Mouse (Mus musculus): ENCODE results near the gene Rassf2. TPM values are rescaled to one million over a fixed set of nuclear protein-coding genes. Genes with fewer than 3 reads are reported as not detected.

Gene Rassf2
- total and polyA plus RNA-seq, 2 experiments from 2014 or later, result 16.7 to 37.8 TPM

- H3K27ac ChIP-seq (ENCODE audit: low read depth, low read length), result no peak overlapping the region
- DNase-seq (ENCODE audit: low spot score), result no peak
- WGBS, result 72% methylated on average over 11 of the region's 11 CpGs
- no peaks in the 10 kb centered on the region for H3K36me3 ChIP-seq (ENCODE audit: insufficient read depth, low read length)
- no peak overlapping the region for H3K4me2 ChIP-seq (ENCODE audit: low read depth, low read length, poor library complexity, severe bottlenecking)
- H3K9me3 ChIP-seq (ENCODE audit: low read length), result no peaks in the 10 kb centered on the region
- no peak overlapping the region for H3K4me3 ChIP-seq (ENCODE audit: low read depth, low read length)
- H3K9ac ChIP-seq (replicated peaks; ENCODE audit: low read length, poor library complexity, severe bottlenecking), result no peak overlapping the region
- no peaks in the 10 kb centered on the region for H3K4me1 ChIP-seq (ENCODE audit: insufficient read depth, low read length)
- ATAC-seq (ENCODE audit: low FRiP score), result no peak
- peaks cover 11% of the 10 kb centered on the region for H3K27me3 ChIP-seq (ENCODE audit: insufficient read depth, low read length)
- TF ChIP-seq CTCF (IDR thresholded peaks at IDR 0.05), result no peak
Observed at GRCm38 (mm10) chr2:131948916-131949639, 81.0 kb downstream of the Rassf2 start.

- Histone ChIP-seq H3K9me3 (ENCODE audit: low read length) (no peaks in the 10 kb centered on the region), H3K36me3 (ENCODE audit: insufficient read depth, low read length) (no peaks in the 10 kb centered on the region), H3K4me1 (ENCODE audit: insufficient read depth, low read length) (no peaks in the 10 kb centered on the region), H3K27me3 (ENCODE audit: insufficient read depth, low read length) (peaks cover 5% of the 10 kb centered on the region; the same call in 1 of the 2 replicates), H3K4me3 (ENCODE audit: low read depth, low read length) (no peak overlapping the region), H3K27ac (ENCODE audit: low read depth, low read length) (no peak overlapping the region), H3K9ac (replicated peaks; ENCODE audit: low read length, poor library complexity, severe bottlenecking) (no peak overlapping the region), H3K4me2 (ENCODE audit: low read depth, low read length, poor library complexity, severe bottlenecking) (no peak overlapping the region)
- TF ChIP-seq CTCF (IDR thresholded peaks at IDR 0.05), result no peak
- ATAC-seq (ENCODE audit: low FRiP score) (no peak), DNase-seq (ENCODE audit: low spot score) (no peak)
- 78% methylated on average over 3 of the region's 3 CpGs for WGBS
Observed at GRCm38 (mm10) chr2:131948156-131948555, 81.9 kb downstream of the Rassf2 start.

- Histone ChIP-seq H3K36me3 (ENCODE audit: insufficient read depth, low read length) (no peaks in the 10 kb centered on the region), H3K27me3 (ENCODE audit: insufficient read depth, low read length) (no peaks in the 10 kb centered on the region; the same call in 1 of the 2 replicates), H3K9me3 (ENCODE audit: low read length) (no peaks in the 10 kb centered on the region), H3K4me3 (ENCODE audit: low read depth, low read length) (no peak overlapping the region), H3K4me1 (ENCODE audit: insufficient read depth, low read length) (no peaks in the 10 kb centered on the region), H3K27ac (ENCODE audit: low read depth, low read length) (no peak overlapping the region), H3K4me2 (ENCODE audit: low read depth, low read length, poor library complexity, severe bottlenecking) (no peak overlapping the region), H3K9ac (replicated peaks; ENCODE audit: low read length, poor library complexity, severe bottlenecking) (no peak overlapping the region)
- no peak for ATAC-seq (ENCODE audit: low FRiP score)
- no peak for TF ChIP-seq CTCF (IDR thresholded peaks at IDR 0.05)
- WGBS, result 92% methylated on average over 16 of the region's 16 CpGs
- no peak for DNase-seq (ENCODE audit: low spot score)
Observed at GRCm38 (mm10) chr2:131946351-131946750, 83.7 kb downstream of the Rassf2 start.

- Histone ChIP-seq H3K4me1 (ENCODE audit: insufficient read depth, low read length) (no peaks in the 10 kb centered on the region), H3K4me3 (ENCODE audit: low read depth, low read length) (no peak overlapping the region), H3K4me2 (ENCODE audit: low read depth, low read length, poor library complexity, severe bottlenecking) (no peak overlapping the region), H3K9me3 (ENCODE audit: low read length) (no peaks in the 10 kb centered on the region), H3K27ac (ENCODE audit: low read depth, low read length) (no peak overlapping the region), H3K9ac (replicated peaks; ENCODE audit: low read length, poor library complexity, severe bottlenecking) (no peak overlapping the region), H3K36me3 (ENCODE audit: insufficient read depth, low read length) (no peaks in the 10 kb centered on the region), H3K27me3 (ENCODE audit: insufficient read depth, low read length) (no peaks in the 10 kb centered on the region; the same call in 1 of the 2 replicates)
- 84% methylated on average over 6 of the region's 6 CpGs for WGBS
- ATAC-seq (ENCODE audit: low FRiP score) (no peak), DNase-seq (ENCODE audit: low spot score) (no peak)
- TF ChIP-seq CTCF (IDR thresholded peaks at IDR 0.05), result no peak
Observed at GRCm38 (mm10) chr2:131945765-131946164, 84.3 kb downstream of the Rassf2 start.

- DNase-seq (ENCODE audit: low spot score) (no peak), ATAC-seq (ENCODE audit: low FRiP score) (no peak)
- Histone ChIP-seq H3K36me3 (ENCODE audit: insufficient read depth, low read length) (no peaks in the 10 kb centered on the region), H3K27me3 (ENCODE audit: insufficient read depth, low read length) (no peaks in the 10 kb centered on the region; the same call in 1 of the 2 replicates), H3K4me1 (ENCODE audit: insufficient read depth, low read length) (no peaks in the 10 kb centered on the region), H3K4me3 (ENCODE audit: low read depth, low read length) (no peak overlapping the region), H3K27ac (ENCODE audit: low read depth, low read length) (no peak overlapping the region), H3K9me3 (ENCODE audit: low read length) (no peaks in the 10 kb centered on the region), H3K9ac (replicated peaks; ENCODE audit: low read length, poor library complexity, severe bottlenecking) (no peak overlapping the region), H3K4me2 (ENCODE audit: low read depth, low read length, poor library complexity, severe bottlenecking) (no peak overlapping the region)
- 78% methylated on average over 8 of the region's 8 CpGs for WGBS
- no peak for TF ChIP-seq CTCF (IDR thresholded peaks at IDR 0.05)
Observed at GRCm38 (mm10) chr2:131945225-131945624, 84.8 kb downstream of the Rassf2 start.

- H3K27ac ChIP-seq (ENCODE audit: low read depth, low read length), result no peak overlapping the region
- no peak for TF ChIP-seq CTCF (IDR thresholded peaks at IDR 0.05)
- ATAC-seq (ENCODE audit: low FRiP score) (no peak), DNase-seq (ENCODE audit: low spot score) (no peak)
- no peak overlapping the region for H3K4me2 ChIP-seq (ENCODE audit: low read depth, low read length, poor library complexity, severe bottlenecking)
- H3K27me3 ChIP-seq (ENCODE audit: insufficient read depth, low read length), result no peaks in the 10 kb centered on the region
- H3K9me3 ChIP-seq (ENCODE audit: low read length), result no peaks in the 10 kb centered on the region
- no peak overlapping the region for H3K4me3 ChIP-seq (ENCODE audit: low read depth, low read length)
- WGBS, result 11% methylated on average over 1 of the region's 1 CpGs
- H3K9ac ChIP-seq (replicated peaks; ENCODE audit: low read length, poor library complexity, severe bottlenecking), result no peak overlapping the region
- no peaks in the 10 kb centered on the region for H3K4me1 ChIP-seq (ENCODE audit: insufficient read depth, low read length)
- H3K36me3 ChIP-seq (ENCODE audit: insufficient read depth, low read length), result no peaks in the 10 kb centered on the region
Observed at GRCm38 (mm10) chr2:131944370-131944769, 85.7 kb downstream of the Rassf2 start.

Measured in midbrain, postnatal 0 days (tissue).